Comparison of ENCODE assay signal across 16 mouse cellular contexts in genomic region chr17:81546012-81546411, GRCm38 (mm10).
"Had no signal": no experiment of that assay in that cellular context is flagged by ENCODE, and none has a peak within 500 bp of the region (broad histone marks: within the 10 kb centered on the region; RNA-seq: fewer than 3 reads in every experiment).

No protein-coding gene starts in this region.

- H3K4me2 ChIP-seq: lung, embryonic 15.5 days; midbrain, embryonic 11.5 days; midbrain, embryonic 13.5 days; midbrain, embryonic 15.5 days; neural tube, embryonic 12.5 days had no signal

- DNase-seq: lung, adult 2 months; lung, postnatal 14 days; right cerebral cortex, adult 18-20 months; right cerebral cortex, postnatal 25 days; right cerebral cortex, postnatal 4 days; spleen, adult 18-20 months; thymus, adult 18-20 months; thymus, postnatal 14 days; thymus, postnatal 36 days had no signal

- H3K36me3 ChIP-seq: lung, embryonic 15.5 days; midbrain, embryonic 13.5 days; midbrain, embryonic 15.5 days; neural tube, embryonic 12.5 days had no signal

- H3K4me1 ChIP-seq: midbrain, embryonic 13.5 days; midbrain, embryonic 15.5 days; neural tube, embryonic 12.5 days had no signal

- ATAC-seq: midbrain, embryonic 13.5 days; midbrain, embryonic 15.5 days had no signal

- H3K27ac ChIP-seq: lung, embryonic 15.5 days; macrophage; midbrain, embryonic 13.5 days; midbrain, embryonic 15.5 days; neural tube, embryonic 12.5 days had no signal

- H3K9ac ChIP-seq: lung, embryonic 15.5 days; midbrain, embryonic 13.5 days; midbrain, embryonic 15.5 days; neural tube, embryonic 12.5 days had no signal

- H3K9me3 ChIP-seq: lung, embryonic 15.5 days; megakaryocyte, embryonic 14.5 days; midbrain, embryonic 13.5 days; midbrain, embryonic 15.5 days; neural tube, embryonic 12.5 days had no signal

- H3K4me3 ChIP-seq: lung, embryonic 15.5 days; megakaryocyte, embryonic 14.5 days; midbrain, embryonic 13.5 days; midbrain, embryonic 15.5 days; neural tube, embryonic 12.5 days had no signal

- H3K27me3 ChIP-seq: lung, embryonic 15.5 days; megakaryocyte, embryonic 14.5 days; midbrain, embryonic 13.5 days; midbrain, embryonic 15.5 days; neural tube, embryonic 12.5 days had no signal
